Mouse (Mus musculus): ENCODE data around the gene Iars2. TPM values are rescaled to one million over a fixed set of nuclear protein-coding genes. Genes with fewer than 3 reads are reported as not detected.

Iars2 gene
- total RNA-seq, 1 experiment, result 47.9 TPM

- TF ChIP-seq ZC3H11A (IDR thresholded peaks at IDR 0.05; ENCODE audit: borderline replicate concordance, low read depth, low read length), result no peak
- TF ChIP-seq MAFK (IDR thresholded peaks at IDR 0.05; ENCODE audit: insufficient read depth, low read depth, low read length), result no peak
- TF ChIP-seq HCFC1 (IDR thresholded peaks at IDR 0.05; ENCODE audit: borderline replicate concordance, insufficient read depth, low read length), result no peak
- TF ChIP-seq CHD2 (IDR thresholded peaks at IDR 0.05; ENCODE audit: low read depth, low read length), result no peak
- TF ChIP-seq ZNF384 (IDR thresholded peaks at IDR 0.05; ENCODE audit: low read depth, low read length), result no peak
- no peak overlapping the region for H3K9ac ChIP-seq (ENCODE audit: insufficient read depth, low read depth, low read length, poor library complexity, severe bottlenecking)
- peaks cover 26% of the 10 kb centered on the region for H3K36me3 ChIP-seq (ENCODE audit: control insufficient read depth, insufficient read depth, low read length, poor library complexity, severe bottlenecking)
- H3K27ac ChIP-seq (ENCODE audit: insufficient read depth, low read depth, low read length, poor library complexity, severe bottlenecking), result no peak overlapping the region
- in situ Hi-C loops (cut with MboI; ENCODE audit: low sequenced_read_pairs in 2 of 2, unreplicated experiment in 2 of 2), result no loop called here
- no peaks in the 10 kb centered on the region for H3K9me3 ChIP-seq (ENCODE audit: control insufficient read depth, insufficient read depth, low read depth, low read length)
- H3K4me1 ChIP-seq (ENCODE audit: control insufficient read depth in 2 of 2, insufficient read depth in 2 of 2, low read length in 2 of 2, poor library complexity in 1 of 2), result no peaks in the 10 kb centered on the region
- no peak overlapping the region for H3K4me3 ChIP-seq (ENCODE audit: insufficient read depth in 1 of 2, low read depth in 1 of 2, low read length in 2 of 2, poor library complexity in 1 of 2, severe bottlenecking in 1 of 2)
- DNase-seq (ENCODE audit: low read depth, low spot score), result no peak
Measured at GRCm38 (mm10) chr1:185292646-185293360, 36.4 kb downstream of the Iars2 start.

DNA sequence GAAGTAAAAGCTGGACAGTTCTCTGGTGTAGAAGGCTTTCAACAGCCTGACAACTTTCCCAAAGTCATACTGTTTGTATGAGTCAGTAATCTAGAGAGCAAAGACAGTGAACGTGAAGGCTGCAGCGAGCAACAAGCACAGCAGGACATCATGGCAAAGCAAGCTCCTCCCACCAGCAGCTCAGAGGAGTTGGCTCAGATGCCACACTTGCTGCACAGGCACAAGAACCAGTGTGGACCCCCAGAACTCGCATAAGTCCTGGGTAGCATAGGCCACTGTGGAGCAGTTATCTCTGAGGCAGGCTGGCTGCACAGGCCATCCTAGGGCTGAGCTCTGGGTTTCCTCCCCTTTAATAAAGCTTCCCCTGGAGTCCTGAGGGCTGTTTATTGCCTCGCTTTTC lies 37.9 kb downstream of the Iars2 start:
- no peak for TF ChIP-seq ZC3H11A (IDR thresholded peaks at IDR 0.05; ENCODE audit: borderline replicate concordance, low read depth, low read length)
- TF ChIP-seq ZNF384 (IDR thresholded peaks at IDR 0.05; ENCODE audit: low read depth, low read length), result no peak
- no peak for TF ChIP-seq HCFC1 (IDR thresholded peaks at IDR 0.05; ENCODE audit: borderline replicate concordance, insufficient read depth, low read length)
- no peak for TF ChIP-seq CHD2 (IDR thresholded peaks at IDR 0.05; ENCODE audit: low read depth, low read length)
- TF ChIP-seq MAFK (IDR thresholded peaks at IDR 0.05; ENCODE audit: insufficient read depth, low read depth, low read length), result no peak
- Histone ChIP-seq H3K36me3 (ENCODE audit: control insufficient read depth, insufficient read depth, low read length, poor library complexity, severe bottlenecking) (peaks cover 30% of the 10 kb centered on the region), H3K4me1 (ENCODE audit: control insufficient read depth in 2 of 2, insufficient read depth in 2 of 2, low read length in 2 of 2, poor library complexity in 1 of 2) (no peaks in the 10 kb centered on the region), H3K27ac (ENCODE audit: insufficient read depth, low read depth, low read length, poor library complexity, severe bottlenecking) (no peak overlapping the region), H3K4me3 (ENCODE audit: insufficient read depth in 1 of 2, low read depth in 1 of 2, low read length in 2 of 2, poor library complexity in 1 of 2, severe bottlenecking in 1 of 2) (no peak overlapping the region), H3K9me3 (ENCODE audit: control insufficient read depth, insufficient read depth, low read depth, low read length) (no peaks in the 10 kb centered on the region), H3K9ac (ENCODE audit: insufficient read depth, low read depth, low read length, poor library complexity, severe bottlenecking) (no peak overlapping the region)
- DNase-seq (ENCODE audit: low read depth, low spot score), result no peak
- in situ Hi-C loops (cut with MboI; ENCODE audit: low sequenced_read_pairs in 2 of 2, unreplicated experiment in 2 of 2), result no loop called here

DNA sequence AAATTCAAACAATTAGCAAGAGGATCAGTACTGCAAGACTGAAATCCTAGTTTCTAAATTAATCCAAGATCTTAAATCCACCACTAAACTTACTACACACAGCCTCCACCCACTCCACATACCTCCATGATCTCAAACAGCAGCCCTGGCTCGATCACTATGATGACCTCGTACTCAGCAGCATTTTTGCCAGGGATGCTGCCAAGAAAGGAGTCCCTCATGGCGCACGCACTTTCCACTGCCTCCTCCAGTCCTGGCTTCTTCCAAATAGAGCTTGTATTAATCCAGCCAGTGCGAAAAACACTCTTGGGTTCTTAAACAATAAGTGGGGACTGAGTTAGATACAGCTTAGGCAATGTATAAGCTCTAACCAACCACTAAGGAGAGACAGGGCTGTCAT lies 40.0 kb downstream of the Iars2 start:
- no peaks in the 10 kb centered on the region for H3K9me3 ChIP-seq (ENCODE audit: control insufficient read depth, insufficient read depth, low read depth, low read length)
- no peak for DNase-seq (ENCODE audit: low read depth, low spot score)
- in situ Hi-C loops (cut with MboI; ENCODE audit: low sequenced_read_pairs in 2 of 2, unreplicated experiment in 2 of 2), result no loop called here
- peaks cover 33% of the 10 kb centered on the region for H3K36me3 ChIP-seq (ENCODE audit: control insufficient read depth, insufficient read depth, low read length, poor library complexity, severe bottlenecking)
- no peak overlapping the region for H3K27ac ChIP-seq (ENCODE audit: insufficient read depth, low read depth, low read length, poor library complexity, severe bottlenecking)
- no peaks in the 10 kb centered on the region for H3K4me1 ChIP-seq (ENCODE audit: control insufficient read depth in 2 of 2, insufficient read depth in 2 of 2, low read length in 2 of 2, poor library complexity in 1 of 2)
- no peak overlapping the region for H3K4me3 ChIP-seq (ENCODE audit: insufficient read depth in 1 of 2, low read depth in 1 of 2, low read length in 2 of 2, poor library complexity in 1 of 2, severe bottlenecking in 1 of 2)
- no peak for TF ChIP-seq ZC3H11A (IDR thresholded peaks at IDR 0.05; ENCODE audit: borderline replicate concordance, low read depth, low read length)
- TF ChIP-seq CHD2 (IDR thresholded peaks at IDR 0.05; ENCODE audit: low read depth, low read length), result no peak
- no peak for TF ChIP-seq HCFC1 (IDR thresholded peaks at IDR 0.05; ENCODE audit: borderline replicate concordance, insufficient read depth, low read length)
- no peak for TF ChIP-seq ZNF384 (IDR thresholded peaks at IDR 0.05; ENCODE audit: low read depth, low read length)
- no peak for TF ChIP-seq MAFK (IDR thresholded peaks at IDR 0.05; ENCODE audit: insufficient read depth, low read depth, low read length)
- no peak overlapping the region for H3K9ac ChIP-seq (ENCODE audit: insufficient read depth, low read depth, low read length, poor library complexity, severe bottlenecking)

DNA sequence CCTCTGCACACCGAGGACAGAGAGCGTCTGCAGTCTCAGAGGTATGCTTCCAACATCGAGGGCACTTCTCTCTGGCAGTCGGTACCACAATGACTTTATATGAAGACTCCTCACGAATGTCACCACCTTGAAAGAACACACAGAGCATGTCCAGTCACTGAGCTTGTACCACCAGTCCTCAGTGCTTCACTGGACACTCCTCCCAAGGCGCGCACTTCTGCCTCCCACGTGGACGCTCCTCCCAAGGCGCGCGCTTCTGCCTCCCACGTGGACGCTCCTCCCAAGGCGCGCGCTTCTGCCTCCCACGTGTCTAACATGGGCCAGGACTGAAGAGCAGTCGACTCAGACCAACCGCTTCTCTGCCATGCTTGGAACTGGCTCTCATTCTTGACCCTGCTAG lies 42.1 kb downstream of the Iars2 start:
- Histone ChIP-seq H3K36me3 (ENCODE audit: control insufficient read depth, insufficient read depth, low read length, poor library complexity, severe bottlenecking) (peaks cover 38% of the 10 kb centered on the region), H3K9me3 (ENCODE audit: control insufficient read depth, insufficient read depth, low read depth, low read length) (no peaks in the 10 kb centered on the region), H3K9ac (ENCODE audit: insufficient read depth, low read depth, low read length, poor library complexity, severe bottlenecking) (no peak overlapping the region; the same call in 1 of the 2 replicates), H3K4me3 (ENCODE audit: insufficient read depth in 1 of 2, low read depth in 1 of 2, low read length in 2 of 2, poor library complexity in 1 of 2, severe bottlenecking in 1 of 2) (peak overlapping the region in 1 of 2 experiments; percentile 16; a peak in 1 of 4 replicates), H3K4me1 (ENCODE audit: control insufficient read depth in 2 of 2, insufficient read depth in 2 of 2, low read length in 2 of 2, poor library complexity in 1 of 2) (no peaks in the 10 kb centered on the region), H3K27ac (ENCODE audit: insufficient read depth, low read depth, low read length, poor library complexity, severe bottlenecking) (no peak overlapping the region)
- DNase-seq (ENCODE audit: low read depth, low spot score), result no peak
- TF ChIP-seq ZNF384 (IDR thresholded peaks at IDR 0.05; ENCODE audit: low read depth, low read length) (no peak), ZC3H11A (IDR thresholded peaks at IDR 0.05; ENCODE audit: borderline replicate concordance, low read depth, low read length) (no peak), HCFC1 (IDR thresholded peaks at IDR 0.05; ENCODE audit: borderline replicate concordance, insufficient read depth, low read length) (no peak), CHD2 (IDR thresholded peaks at IDR 0.05; ENCODE audit: low read depth, low read length) (no peak), MAFK (IDR thresholded peaks at IDR 0.05; ENCODE audit: insufficient read depth, low read depth, low read length) (no peak)
- in situ Hi-C loops (cut with MboI; ENCODE audit: low sequenced_read_pairs in 2 of 2, unreplicated experiment in 2 of 2), result no loop called here

All from ES-E14 (cell line).